Mouse (Mus musculus) G1E (cell line): Measurements from ENCODE around the gene Snx18.

Experiments used
- CTCF ChIP-seq: IDR thresholded peaks from 2 replicates; pipeline ENCODE4 v1.5.1; 2012; ENCODE audit warnings: low read depth, low read length, inconsistent platforms, mixed read lengths
- GATA1 ChIP-seq: IDR thresholded peaks from 2 replicates; pipeline ENCODE4 v1.6.1; 2012; ENCODE audit warnings: borderline replicate concordance, low read length, inconsistent platforms, mixed read lengths
- TAL1 ChIP-seq: conservative IDR thresholded peaks from 2 replicates; pipeline ENCODE4 v1.6.1; 2012; ENCODE audit warnings: low read depth, low read length, inconsistent platforms, mixed read lengths

- TF ChIP-seq CTCF, result no peak
- no peak for TF ChIP-seq TAL1
- no peak for TF ChIP-seq GATA1
These were observed 25.6 kb downstream of the Snx18 start for GRCm38 (mm10) chr13:113592703-113593200.
